Mouse (Mus musculus) limb, embryonic 11.5 days (tissue): ENCODE results near the gene Rsph3b. TPM values are rescaled to one million over a fixed set of nuclear protein-coding genes. Genes with fewer than 3 reads are reported as not detected.
"Not testable (repeated sequence)": the region's sequence is repeated elsewhere in the genome, so short reads cannot be mapped to it uniquely, and the experiment has no call there.

Source experiments
- ATAC-seq: fragments of 200-750 bp; cut with Nextera tagmentation; 2 replicates; pipeline ENCODE4 v1.8.0; 2017; ENCODE audit warnings: low read depth; ENCODE audit not compliant: insufficient number of reproducible peaks, low FRiP score, low TSS enrichment
- DNase-seq: peaks from one replicate; pipeline ENCODE4 v3.0.0-alpha.2; 2015; ENCODE audit warnings: low spot score
- H3K27ac ChIP-seq: fragments of 300-500 bp; sonication (generic); replicated peaks from 2 replicates; pipeline ENCODE4 v1.5.1; 2014; ENCODE audit warnings: low read depth, mild to moderate bottlenecking, low read length
- H3K27me3 ChIP-seq: fragments of 300-500 bp; sonication (generic); 2 replicates; pipeline ENCODE4 v1.6.1; 2014; ENCODE audit warnings: mild to moderate bottlenecking, low read length, mixed read lengths; ENCODE audit not compliant: control insufficient read depth, insufficient read depth
- H3K36me3 ChIP-seq: fragments of 300-500 bp; sonication (generic); 2 replicates; pipeline ENCODE4 v1.6.1; 2014; ENCODE audit warnings: mild to moderate bottlenecking, low read length, moderate library complexity, mixed read lengths; ENCODE audit not compliant: control insufficient read depth, insufficient read depth
- H3K4me1 ChIP-seq: fragments of 300-500 bp; sonication (generic); 2 replicates; pipeline ENCODE4 v1.6.1; 2014; ENCODE audit warnings: low read length, mixed read lengths; ENCODE audit not compliant: control insufficient read depth, insufficient read depth
- H3K4me2 ChIP-seq: fragments of 300-500 bp; sonication (generic); 2 replicates; pipeline ENCODE4 v1.6.1; 2014; ENCODE audit warnings: low read depth, mild to moderate bottlenecking, moderate library complexity; ENCODE audit not compliant: severe bottlenecking
- H3K4me3 ChIP-seq: fragments of 300-500 bp; sonication (generic); 2 replicates; pipeline ENCODE4 v1.5.1; 2014; ENCODE audit warnings: low read depth, low read length
- H3K9ac ChIP-seq: fragments of 300-500 bp; sonication (generic); 2 replicates; pipeline ENCODE4 v1.6.1; 2014; ENCODE audit warnings: mild to moderate bottlenecking, low read length
- H3K9me3 ChIP-seq: fragments of 300-500 bp; sonication (generic); 2 replicates; pipeline ENCODE4 v1.6.1; 2016; ENCODE audit warnings: low read length; ENCODE audit not compliant: control insufficient read depth
- WGBS: fragments of 180-500 bp; shearing (Covaris S2); extraction: QIAGEN DNeasy Blood & Tissue Kit; methylation state at CpG from one replicate; pipeline ENCODE4 v1.1.7; 2014; 5-methylcytosine and 5-hydroxymethylcytosine counted together
- polyA plus RNA-seq: library from polyadenylated mRNA; unstranded; fragments of >200 nt; fragmentation: Nextera tagmentation; extraction: Ambion mirVana; gene quantifications from 2 replicates; pipeline ENCODE4 v1.2.1, GENCODE M21; 2014

Rsph3b gene
- polyA plus RNA-seq, 1 experiment from 2014 or later = 41.9 TPM

- not testable (repeated sequence) for H3K4me3 ChIP-seq, H3K36me3 ChIP-seq, H3K9ac ChIP-seq, H3K4me2 ChIP-seq, H3K27ac ChIP-seq, ATAC-seq, H3K27me3 ChIP-seq, H3K9me3 ChIP-seq, H3K4me1 ChIP-seq, DNase-seq
- 95% methylated on average over 6 of the region's 7 CpGs for WGBS
Observed at GRCm38 (mm10) chr17:6931625-6932024, 16.9 kb downstream of the Rsph3b start.

- 95% methylated on average over 7 of the region's 7 CpGs for WGBS
- H3K27ac ChIP-seq, H3K4me3 ChIP-seq, H3K4me1 ChIP-seq, H3K36me3 ChIP-seq, H3K9me3 ChIP-seq, DNase-seq, H3K9ac ChIP-seq, H3K4me2 ChIP-seq, ATAC-seq, H3K27me3 ChIP-seq: not testable (repeated sequence)
Observed at GRCm38 (mm10) chr17:6920351-6920894, 28.1 kb downstream of the Rsph3b start.

DNA sequence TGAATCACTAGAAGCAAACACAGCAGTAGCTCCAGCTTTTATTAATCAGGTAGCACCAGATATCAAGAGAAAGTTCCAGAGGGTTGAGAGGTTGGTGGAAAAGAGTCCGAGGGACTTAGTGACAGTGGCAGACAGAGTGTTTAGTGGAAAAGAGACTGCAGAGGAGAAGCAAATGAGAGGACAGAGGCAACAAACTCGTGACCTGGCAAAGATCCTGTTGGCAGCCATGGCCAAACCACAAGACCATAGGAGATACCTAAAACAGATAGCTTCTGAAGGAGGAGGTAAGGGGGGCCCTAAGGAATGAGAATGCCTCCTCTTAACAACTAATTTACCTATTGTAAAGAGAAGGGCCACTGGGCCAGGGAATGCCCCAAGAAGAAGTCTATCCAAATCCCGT is 29.1 kb downstream of the Rsph3b start:
- not testable (repeated sequence) for H3K27ac ChIP-seq, DNase-seq, H3K9me3 ChIP-seq, H3K9ac ChIP-seq, H3K4me2 ChIP-seq, H3K4me3 ChIP-seq, H3K36me3 ChIP-seq, H3K27me3 ChIP-seq, ATAC-seq, H3K4me1 ChIP-seq
- 76% methylated on average over 3 of the region's 3 CpGs for WGBS

GRCm38 (mm10) chr17:6915282-6915681 is 33.2 kb downstream of the Rsph3b start:
- H3K27me3 ChIP-seq, H3K9ac ChIP-seq, H3K4me1 ChIP-seq, DNase-seq, H3K36me3 ChIP-seq, H3K9me3 ChIP-seq, H3K4me3 ChIP-seq, ATAC-seq, H3K4me2 ChIP-seq, H3K27ac ChIP-seq: not testable (repeated sequence)
- WGBS = 100% methylated on average over 1 of the region's 4 CpGs

GRCm38 (mm10) chr17:6914066-6914465 is 34.4 kb downstream of the Rsph3b start:
- H3K36me3 ChIP-seq, ATAC-seq, H3K27ac ChIP-seq: not testable (repeated sequence)

GRCm38 (mm10) chr17:6900361-6900760 is 48.1 kb downstream of the Rsph3b start:
- H3K27ac ChIP-seq, H3K27me3 ChIP-seq, H3K9me3 ChIP-seq, H3K4me1 ChIP-seq, H3K36me3 ChIP-seq, H3K9ac ChIP-seq, ATAC-seq, H3K4me2 ChIP-seq, H3K4me3 ChIP-seq, DNase-seq: not testable (repeated sequence)
- WGBS = 83% methylated on average over 1 of the region's 2 CpGs

More at GRCm38 (mm10) chr17:6914066-6914465, 34.4 kb downstream of the Rsph3b start:
- H3K9ac ChIP-seq, H3K27me3 ChIP-seq, H3K9me3 ChIP-seq, DNase-seq, H3K4me1 ChIP-seq, H3K4me3 ChIP-seq, H3K4me2 ChIP-seq: not testable (repeated sequence)
- whole genome bisulfite sequencing = 54% methylated on average over 1 of the region's 6 CpGs

DNA sequence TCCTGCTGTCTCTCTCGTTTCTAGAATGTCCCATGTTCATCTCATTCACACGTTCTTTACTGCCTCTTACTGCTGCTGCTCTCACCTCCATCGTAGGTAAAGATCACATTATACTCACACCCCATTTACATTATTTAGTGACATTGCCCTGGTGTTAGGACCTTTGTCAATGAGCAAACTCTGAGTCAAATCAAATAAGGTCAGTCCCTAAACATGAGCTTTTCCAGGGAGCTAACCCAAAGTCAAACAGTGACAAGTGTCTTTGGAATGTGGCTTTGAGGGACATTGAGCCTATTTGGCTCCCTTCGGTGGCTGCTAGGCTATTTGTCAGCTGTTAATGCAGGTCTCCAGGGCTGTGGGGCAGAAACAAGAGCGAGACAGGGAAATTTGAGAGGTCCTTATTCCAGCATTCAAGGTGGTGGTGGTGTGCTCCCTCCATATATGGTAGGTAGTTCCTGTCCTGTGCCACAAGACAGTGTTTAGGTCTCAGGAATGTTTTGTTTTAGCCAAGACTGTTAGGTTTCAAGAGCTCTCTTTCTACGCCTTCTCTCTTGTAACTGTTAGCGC is 50.4 kb downstream of the Rsph3b start:
- not testable (repeated sequence) for H3K4me3 ChIP-seq, DNase-seq, H3K27me3 ChIP-seq, H3K9ac ChIP-seq, H3K36me3 ChIP-seq, H3K9me3 ChIP-seq, ATAC-seq, H3K4me2 ChIP-seq, H3K4me1 ChIP-seq, H3K27ac ChIP-seq
- WGBS = 59% methylated on average over 7 of the region's 7 CpGs

- H3K4me2 ChIP-seq = no peak overlapping the region
- WGBS = 55% methylated on average over 4 of the region's 4 CpGs
- no peak overlapping the region for H3K27ac ChIP-seq
- DNase-seq (no peak), ATAC-seq (no peak)
- no peak overlapping the region for H3K4me3 ChIP-seq
- H3K4me1 ChIP-seq = no peaks in the 10 kb centered on the region
- H3K27me3 ChIP-seq = no peaks in the 10 kb centered on the region
- H3K9me3 ChIP-seq = no peaks in the 10 kb centered on the region
- H3K9ac ChIP-seq = no peak overlapping the region
- H3K36me3 ChIP-seq = no peaks in the 10 kb centered on the region
Observed at GRCm38 (mm10) chr17:6896756-6897155, 51.7 kb downstream of the Rsph3b start.

DNA sequence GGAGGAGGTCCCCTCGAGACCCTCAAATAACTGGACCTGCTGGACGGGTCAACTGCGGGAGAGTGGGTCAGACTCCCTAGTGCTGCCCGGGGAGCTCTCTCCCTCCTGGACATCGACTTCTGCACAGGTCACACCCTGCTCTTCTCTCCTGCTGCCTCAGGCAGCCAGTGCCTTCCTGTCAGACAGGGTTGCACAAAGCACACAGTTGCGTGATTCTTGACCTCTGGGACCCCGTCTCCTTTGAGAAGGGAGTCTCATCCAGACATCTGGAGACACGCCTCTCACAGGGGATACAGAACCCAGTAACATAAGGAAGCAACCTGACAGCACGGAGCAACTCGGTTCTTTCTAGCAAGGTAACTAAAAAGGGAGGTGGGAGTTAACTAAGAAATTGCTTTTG is 55.1 kb downstream of the Rsph3b start:
- WGBS = 82% methylated on average over 10 of the region's 10 CpGs
- no peak overlapping the region for H3K4me3 ChIP-seq
- H3K27me3 ChIP-seq = no peaks in the 10 kb centered on the region
- H3K4me2 ChIP-seq = no peak overlapping the region
- H3K36me3 ChIP-seq = no peaks in the 10 kb centered on the region
- H3K27ac ChIP-seq = no peak overlapping the region
- no peaks in the 10 kb centered on the region for H3K9me3 ChIP-seq
- DNase-seq = no peak
- ATAC-seq = no peak
- H3K4me1 ChIP-seq = no peaks in the 10 kb centered on the region
- H3K9ac ChIP-seq = no peak overlapping the region
